Mouse (Mus musculus) kidney, adult 2 months (tissue): ENCODE data around the gene Grip1.

ENCODE experiments used
- CTCF ChIP-seq: fragments of 200-500 bp; conservative IDR thresholded peaks from 2 replicates; pipeline ENCODE4 v1.5.1; 2011; ENCODE audit warnings: low read depth, mild to moderate bottlenecking, control low read depth, low read length, moderate library complexity, mixed read lengths; ENCODE audit not compliant: insufficient read depth, insufficient read length
- POLR2A ChIP-seq: fragments of 200-500 bp; IDR thresholded peaks from one replicate; pipeline ENCODE4 v1.6.1; 2011; ENCODE audit warnings: low read depth, low read length, control low read depth

GRCm38 (mm10) chr10:119413238-119413637, 40.4 kb upstream of the Grip1 start:
- no peak for TF ChIP-seq POLR2A
- no peak for TF ChIP-seq CTCF
